ENCODE assay signal across 8 mouse cellular contexts in genomic region chr7:28168320-28169115, GRCm38 (mm10). TPM values are rescaled to one million over a fixed set of nuclear protein-coding genes. Genes with fewer than 3 reads are reported as not detected.
DNase-seq lines count a peak whose midpoint lies in the region; ATAC-seq lines count a peak whose summit lies in the region.

No protein-coding gene starts in this region.

- H3K4me3 ChIP-seq in forebrain, embryonic 15.5 days, result peak overlapping the region; percentile 96
- peak overlapping the region; percentile 92 for H3K4me3 ChIP-seq in hindbrain, embryonic 10.5 days

- H3K9me3 ChIP-seq in forebrain, embryonic 15.5 days, result no peaks in the 10 kb centered on the region
- peaks cover 8% of the 10 kb centered on the region; the same call in 1 of the 2 replicates for H3K9me3 ChIP-seq in hindbrain, embryonic 10.5 days

- peak overlapping the region; percentile 41 for H3K9ac ChIP-seq in forebrain, embryonic 15.5 days (replicated peaks)

- peak; percentile 96 for DNase-seq in Muller cell, postnatal 12 days (ENCODE audit: inconsistent ontology term)
- DNase-seq in cerebellum, adult 11-12 months, result peak; percentile 60
- peak; percentile 71 for DNase-seq in hindbrain, embryonic 10.5 days (ENCODE audit: low spot score)
- peak; percentile 50 to 56 for DNase-seq in layer of hippocampus, adult 8-10 months (ENCODE audit: low spot score in 2 of 2)
- DNase-seq in lung, postnatal 14 days, result peak; percentile 78
- peak; percentile 45 for DNase-seq in ovary, postnatal 14 days (ENCODE audit: low spot score)
- DNase-seq in thymus, postnatal 4 days, result peak; percentile 86

- 9% methylated on average over 9 of the region's 9 CpGs for WGBS in forebrain, embryonic 15.5 days
- 12% methylated on average over 9 of the region's 9 CpGs for WGBS in hindbrain, embryonic 10.5 days

- peak; percentile 33; the same call in 1 of the 2 replicates for ATAC-seq in forebrain, embryonic 15.5 days (replicated peaks)

- H3K36me3 ChIP-seq in forebrain, embryonic 15.5 days, result no peaks in the 10 kb centered on the region
- no peaks in the 10 kb centered on the region for H3K36me3 ChIP-seq in hindbrain, embryonic 10.5 days

- H3K4me2 ChIP-seq in forebrain, embryonic 15.5 days (replicated peaks), result peak overlapping the region; percentile 80

- H3K27ac ChIP-seq in forebrain, embryonic 15.5 days (replicated peaks), result peak overlapping the region; percentile 86
- peak overlapping the region; percentile 90 for H3K27ac ChIP-seq in hindbrain, embryonic 10.5 days

- peaks cover 33% of the 10 kb centered on the region for H3K4me1 ChIP-seq in forebrain, embryonic 15.5 days
- peaks cover 32% of the 10 kb centered on the region for H3K4me1 ChIP-seq in hindbrain, embryonic 10.5 days (replicated peaks)

- H3K27me3 ChIP-seq in forebrain, embryonic 15.5 days, result no peaks in the 10 kb centered on the region
- H3K27me3 ChIP-seq in hindbrain, embryonic 10.5 days (ENCODE audit: insufficient read depth, poor library complexity, severe bottlenecking), result no peaks in the 10 kb centered on the region

RNA-seq across cellular contexts. Expression of gene Fbl, which starts 1.0 kb away (rescaled TPM):
- polyA plus RNA-seq in forebrain, embryonic 15.5 days (2015; fragmentation: Nextera tagmentation; extraction: Ambion mirVana), result 97.0 and 109 TPM in 2 replicates
- 123 and 147 TPM in 2 replicates for polyA plus RNA-seq in hindbrain, embryonic 10.5 days (2016; fragmentation: Nextera tagmentation; extraction: Ambion mirVana)
- total RNA-seq in layer of hippocampus, adult 8-10 months (2022), result 10 to 100 TPM; 44.6 to 56.7 (median 54.5) TPM

RNA-seq across cellular contexts. Expression of gene Dyrk1b, which starts 10.8 kb away (rescaled TPM):
- 18.1 and 18.6 TPM in 2 replicates for polyA plus RNA-seq in forebrain, embryonic 15.5 days (2015; fragmentation: Nextera tagmentation; extraction: Ambion mirVana)
- polyA plus RNA-seq in hindbrain, embryonic 10.5 days (2016; fragmentation: Nextera tagmentation; extraction: Ambion mirVana), result 16.2 and 23.4 TPM in 2 replicates
- total RNA-seq in layer of hippocampus, adult 8-10 months (2022), result 10 to 100 TPM; 39.6 to 52.5 (median 46.4) TPM

RNA-seq across cellular contexts. Expression of gene 9530053A07Rik, which starts 39.3 kb away (rescaled TPM):
- polyA plus RNA-seq in forebrain, embryonic 15.5 days (2015; fragmentation: Nextera tagmentation; extraction: Ambion mirVana), result 0.08 and 0.11 TPM in 2 replicates
- 0.09 and 0.13 TPM in 2 replicates for polyA plus RNA-seq in hindbrain, embryonic 10.5 days (2016; fragmentation: Nextera tagmentation; extraction: Ambion mirVana)
- not detected for total RNA-seq in layer of hippocampus, adult 8-10 months (2022)

Comparison
In these comparisons a context has a peak if more than half of its experiments do, and no peak if none do; other contexts are left out.
1. Peak in every context shown above with its lines: DNase-seq, ATAC-seq, H3K4me3 ChIP-seq and H3K27ac ChIP-seq.
2. DNase-seq: peak in every context shown above with its lines; median percentile 96 in Muller cell, postnatal 12 days; 86 in thymus, postnatal 4 days; 78 in lung, postnatal 14 days; 71 in hindbrain, embryonic 10.5 days; 60 in cerebellum, adult 11-12 months; 53 in layer of hippocampus, adult 8-10 months; 45 in ovary, postnatal 14 days.